Mouse (Mus musculus): Measurements from ENCODE around the gene Vipr1.
"Not testable (repeated sequence)": the region's sequence is repeated elsewhere in the genome, so short reads cannot be mapped to it uniquely, and the experiment has no call there.

The Vipr1 gene

GRCm38 (mm10) chr9:121642401-121643181 is at the start of gene Vipr1:
TSS of gene Vipr1 (plus strand) at chr9:121642716.
- DNase-seq = peak; percentile 91 to 95

GRCm38 (mm10) chr9:121592948-121593550 is 49.5 kb upstream of the Vipr1 start:
- DNase-seq = peak; percentile 55 to 61

DNA sequence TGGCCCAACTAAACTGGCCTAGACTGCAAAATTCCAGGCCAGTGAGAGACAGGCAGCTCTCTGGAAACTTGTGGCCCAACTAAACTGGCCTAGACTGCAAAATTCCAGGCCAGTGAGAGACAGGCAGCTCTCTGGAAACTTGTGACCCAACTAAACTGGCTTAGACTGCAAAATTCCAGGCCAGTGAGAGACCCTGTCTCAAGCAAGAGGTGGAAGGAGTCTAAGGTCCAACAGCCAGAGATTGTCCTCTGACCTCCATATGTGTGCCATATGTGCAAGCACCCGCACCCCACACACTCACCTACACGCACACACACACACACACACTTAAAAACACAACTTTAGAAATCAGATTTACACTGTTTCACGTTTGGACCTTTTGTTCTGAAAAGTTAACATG is 48.7 kb upstream of the Vipr1 start:
- DNase-seq = not testable (repeated sequence)

DNA sequence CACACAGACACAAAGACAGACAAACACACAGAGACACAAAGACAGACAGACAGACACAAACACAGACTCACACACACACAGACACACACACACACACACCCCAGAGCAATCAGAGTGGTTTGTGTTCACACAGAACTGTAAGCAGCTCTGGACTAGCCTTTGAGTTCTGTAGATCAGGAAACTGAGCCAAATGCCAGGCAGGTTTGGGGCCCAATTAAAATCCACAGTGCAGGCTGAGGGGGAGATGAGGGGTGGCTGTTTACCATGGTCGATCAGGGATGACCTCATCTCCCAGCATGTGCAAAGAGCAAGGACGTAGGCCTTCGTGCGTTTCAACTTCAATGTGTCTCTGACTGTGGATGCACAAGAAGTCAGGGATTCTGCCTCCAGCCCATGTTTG is 47.7 kb upstream of the Vipr1 start:
- no peak for DNase-seq

DNA sequence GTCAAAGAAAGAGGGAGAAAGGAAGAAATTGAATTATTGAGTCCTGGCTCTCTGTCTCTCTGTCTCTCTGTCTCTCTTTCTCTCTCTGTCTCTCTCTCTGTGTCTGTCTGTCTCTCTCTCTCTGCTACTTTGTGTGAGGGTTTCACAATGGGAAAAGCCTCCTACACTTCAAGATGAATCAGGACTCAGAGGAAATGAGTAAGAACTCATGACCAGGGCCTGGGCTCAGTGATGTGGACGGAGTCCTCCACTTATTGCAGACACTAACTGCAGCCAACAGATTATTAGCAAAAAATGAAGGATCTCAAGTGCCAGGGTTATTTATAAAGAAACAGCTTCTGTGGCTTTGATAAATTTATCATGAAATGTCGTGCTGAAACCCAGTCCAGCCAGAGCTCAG is 44.4 kb upstream of the Vipr1 start:
- DNase-seq = no peak

DNA sequence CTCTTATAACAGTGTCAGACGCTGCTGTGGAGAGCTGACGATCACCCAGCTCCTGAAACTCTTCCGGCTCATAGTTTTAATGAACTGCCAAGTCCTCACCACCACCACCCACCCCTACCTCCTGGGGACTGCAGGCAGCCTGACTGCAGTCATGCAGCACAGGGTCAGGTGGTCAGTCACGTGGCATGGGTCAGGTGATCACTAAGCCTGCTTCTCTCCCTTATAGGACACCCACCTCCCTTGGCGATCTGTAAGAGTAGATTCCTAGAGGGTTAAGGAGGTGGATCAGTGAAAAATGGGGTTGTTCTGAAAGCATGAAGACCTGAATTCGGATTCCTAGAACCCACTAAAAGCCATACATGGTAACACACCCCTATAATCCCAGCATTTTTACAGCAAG is 43.0 kb upstream of the Vipr1 start:
- peak in 1 of 2 experiments; percentile 44 for DNase-seq

GRCm38 (mm10) chr9:121600201-121600860 is 42.2 kb upstream of the Vipr1 start:
- peak in 1 of 2 experiments; percentile 21 for DNase-seq

DNA sequence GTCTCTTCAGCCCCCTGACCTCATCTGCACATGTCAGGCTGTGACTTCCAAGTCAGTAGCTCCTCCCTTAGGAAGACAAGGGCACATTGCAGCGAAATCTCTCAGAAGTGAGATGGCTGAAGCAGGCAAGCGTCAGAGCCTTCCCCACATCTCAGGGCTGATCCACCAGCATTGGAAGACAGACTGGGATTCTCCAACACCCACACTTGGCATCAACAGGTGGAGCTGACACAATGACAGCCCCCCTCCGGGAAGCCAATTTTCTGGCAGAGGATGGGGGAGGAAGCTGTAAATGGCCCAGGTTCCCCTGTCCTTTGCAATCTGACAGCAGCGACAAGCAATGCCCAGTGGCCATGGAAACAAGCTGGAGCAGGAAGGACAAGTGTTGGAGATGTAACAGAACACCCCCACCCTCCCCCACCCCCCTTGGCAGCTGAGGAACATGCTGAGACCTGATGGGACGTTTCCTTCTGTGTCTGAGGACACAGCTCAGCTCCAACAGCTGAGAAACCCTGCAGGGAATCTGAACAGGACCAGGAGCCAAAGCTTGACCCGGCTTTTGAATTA is 41.6 kb upstream of the Vipr1 start:
- DNase-seq = peak; percentile 22 to 28

- DNase-seq = no peak
Observed at GRCm38 (mm10) chr9:121602381-121602780, 40.1 kb upstream of the Vipr1 start.

GRCm38 (mm10) chr9:121605414-121606278 is 36.9 kb upstream of the Vipr1 start:
- peak; percentile 75 to 83 for DNase-seq

- no peak for DNase-seq
Observed at GRCm38 (mm10) chr9:121606498-121607096, 35.9 kb upstream of the Vipr1 start.

DNA sequence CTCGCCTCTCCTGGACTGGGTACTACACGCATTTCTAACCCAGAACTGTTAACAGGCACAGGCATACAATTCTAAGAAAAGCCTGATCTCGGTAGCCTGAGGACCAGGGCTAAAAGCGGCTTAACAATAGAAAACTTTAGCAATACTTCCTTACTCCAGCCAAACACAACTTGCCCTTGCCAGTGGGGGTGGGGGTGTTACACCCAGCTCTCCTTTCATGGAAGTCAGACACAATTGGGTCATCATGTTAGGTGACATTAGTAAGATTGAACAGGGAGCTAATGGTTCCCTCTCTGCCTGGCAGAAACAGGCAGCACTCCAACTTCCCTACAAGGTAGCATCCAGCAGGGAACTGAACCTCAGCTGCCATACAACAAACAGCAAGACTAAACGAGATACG is 33.1 kb upstream of the Vipr1 start:
- no peak for DNase-seq

DNA sequence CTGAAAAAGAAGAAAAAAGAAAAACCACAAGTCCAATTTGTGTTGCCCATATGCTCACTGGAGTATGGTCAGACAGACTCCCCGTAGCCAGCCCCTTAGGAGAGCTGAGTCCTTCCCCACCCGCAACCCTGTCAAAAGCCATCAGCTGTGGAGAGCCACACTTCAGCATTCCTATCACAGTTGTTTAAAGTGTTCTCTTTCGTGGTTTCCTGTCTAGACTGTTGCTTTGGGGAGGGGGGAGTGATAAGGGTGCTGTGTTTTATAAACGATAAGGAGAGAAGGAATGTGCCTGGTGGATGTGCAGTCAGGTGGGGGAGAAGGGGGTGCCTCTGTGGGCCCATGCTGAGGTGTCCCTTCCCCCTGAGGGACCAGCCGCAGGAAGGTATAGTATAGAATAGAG is 29.3 kb upstream of the Vipr1 start:
- DNase-seq = no peak

GRCm38 (mm10) chr9:121614241-121614757 is 28.2 kb upstream of the Vipr1 start:
- no peak for DNase-seq

DNA sequence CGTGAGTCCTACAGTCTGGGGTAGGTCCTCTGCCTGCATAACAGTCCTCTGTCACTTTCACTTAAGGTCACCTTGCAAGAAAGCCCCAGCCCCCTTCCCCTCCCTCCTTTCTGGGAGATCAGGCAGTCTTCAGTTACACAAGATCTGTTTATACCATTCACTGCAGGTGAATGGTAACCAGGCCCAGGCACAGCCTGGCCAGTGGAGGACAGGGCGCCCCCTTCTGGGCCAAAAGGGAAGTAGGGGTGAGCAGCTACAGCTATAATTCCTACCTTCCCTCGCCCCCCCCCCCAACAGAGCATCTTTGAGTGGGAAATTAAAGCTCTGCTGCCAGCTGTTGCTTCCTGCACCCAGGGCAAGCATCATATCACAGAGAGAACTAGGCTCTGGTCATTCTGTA is 26.0 kb upstream of the Vipr1 start:
- DNase-seq = peak; percentile 34 to 59

- no peak for DNase-seq
Observed at GRCm38 (mm10) chr9:121619441-121619840, 23.1 kb upstream of the Vipr1 start.

DNA sequence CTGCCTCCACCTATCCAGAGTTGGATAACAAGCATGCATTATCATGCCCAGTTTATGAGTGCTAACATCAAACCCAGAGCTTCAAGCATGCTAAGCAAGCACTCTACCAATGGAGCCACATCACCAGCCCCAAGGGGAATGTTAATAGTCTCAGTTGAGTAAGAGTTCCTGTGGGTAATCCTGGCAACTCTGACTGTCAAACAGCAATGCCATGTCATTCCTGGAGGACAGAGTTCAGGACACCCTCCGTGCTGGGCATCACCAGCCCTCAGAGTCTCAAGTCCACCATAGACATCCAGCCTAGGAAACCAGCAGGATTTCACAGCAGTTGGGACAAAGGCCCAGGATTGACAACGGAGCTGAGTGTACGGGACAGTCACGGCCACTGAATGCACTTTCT is 19.3 kb upstream of the Vipr1 start:
- no peak for DNase-seq

- DNase-seq = no peak
Observed at GRCm38 (mm10) chr9:121624920-121625319, 17.6 kb upstream of the Vipr1 start.

DNA sequence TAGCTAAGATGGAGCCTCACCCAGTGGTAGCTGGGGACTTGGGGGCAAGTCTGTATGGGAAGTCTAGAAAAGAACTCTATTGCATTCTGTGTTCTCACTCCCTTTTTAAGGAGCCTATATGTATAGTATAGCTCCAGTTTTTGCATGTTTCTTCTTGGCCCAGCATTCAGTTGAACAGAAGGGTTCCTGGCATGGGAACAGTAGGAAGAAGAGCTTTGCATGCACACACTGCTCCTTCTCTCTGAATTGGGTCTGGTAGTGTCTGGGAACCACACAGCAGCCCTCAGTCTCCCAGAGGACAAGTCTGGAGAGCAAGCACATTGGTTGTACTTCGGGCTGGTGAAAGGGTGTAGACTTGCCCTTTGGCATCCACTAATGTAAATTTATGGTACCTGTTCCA is 11.9 kb upstream of the Vipr1 start:
- no peak for DNase-seq

GRCm38 (mm10) chr9:121631946-121632345 is 10.6 kb upstream of the Vipr1 start:
- DNase-seq = no peak

- DNase-seq = no peak
Observed at GRCm38 (mm10) chr9:121632891-121633290, 9.6 kb upstream of the Vipr1 start.

DNA sequence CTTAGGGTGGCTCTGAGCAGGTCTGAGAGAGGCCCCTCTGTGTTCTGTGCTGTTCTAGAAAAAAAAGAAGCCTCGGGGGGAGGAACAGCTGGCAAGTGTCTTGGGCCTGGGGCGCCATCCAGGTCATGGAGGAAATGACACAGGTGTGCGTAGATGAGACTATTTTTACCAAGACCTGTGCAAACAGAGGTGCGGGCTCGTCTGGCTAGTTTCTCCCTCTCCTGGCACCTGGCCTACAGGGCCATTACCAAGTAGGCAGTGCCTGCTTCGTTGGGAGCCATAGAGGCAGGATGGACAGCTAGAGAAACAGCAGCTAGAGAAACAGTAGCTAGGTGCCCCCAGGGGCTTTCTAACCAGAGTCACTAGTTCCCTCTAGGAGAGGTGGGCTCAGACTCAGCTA is 9.2 kb upstream of the Vipr1 start:
- DNase-seq = no peak
